Mouse (Mus musculus) kidney, embryonic 16.5 days (tissue): ENCODE measurements around the gene Cnga2. TPM values are rescaled to one million over a fixed set of nuclear protein-coding genes. Genes with fewer than 3 reads are reported as not detected.

ENCODE experiments used
- ATAC-seq: fragments of 200-750 bp; cut with Nextera tagmentation; 2 replicates; pipeline ENCODE4 v1.8.0; 2017; ENCODE audit warnings: moderate TSS enrichment; ENCODE audit not compliant: low FRiP score, low TSS enrichment
- H3K27ac ChIP-seq: fragments of 300-500 bp; sonication (generic); 2 replicates; pipeline ENCODE4 v1.5.1; 2014; ENCODE audit warnings: low read length
- H3K27me3 ChIP-seq: fragments of 300-500 bp; sonication (generic); 2 replicates; pipeline ENCODE4 v1.6.1; 2014; ENCODE audit warnings: low read length, control low read depth, mixed read lengths; ENCODE audit not compliant: insufficient read depth
- H3K36me3 ChIP-seq: fragments of 300-500 bp; sonication (generic); 2 replicates; pipeline ENCODE4 v1.6.1; 2014; ENCODE audit warnings: low read length, control low read depth, mixed read lengths; ENCODE audit not compliant: insufficient read depth
- H3K4me1 ChIP-seq: fragments of 300-500 bp; sonication (generic); 2 replicates; pipeline ENCODE4 v1.6.1; 2014; ENCODE audit warnings: low read length, control low read depth, mixed read lengths; ENCODE audit not compliant: insufficient read depth
- H3K4me2 ChIP-seq: fragments of 300-500 bp; sonication (generic); replicated peaks from 2 replicates; pipeline ENCODE4 v1.6.1; 2014; ENCODE audit warnings: low read depth, low read length
- H3K4me3 ChIP-seq: fragments of 300-500 bp; sonication (generic); 2 replicates; pipeline ENCODE4 v1.5.1; 2014; ENCODE audit warnings: mild to moderate bottlenecking, low read length
- H3K9ac ChIP-seq: fragments of 300-500 bp; sonication (generic); replicated peaks from 2 replicates; pipeline ENCODE4 v1.6.1; 2014; ENCODE audit warnings: low read length
- H3K9me3 ChIP-seq: fragments of 300-500 bp; sonication (generic); 2 replicates; pipeline ENCODE4 v1.6.1; 2016; ENCODE audit warnings: low read length, control low read depth
- WGBS: fragments of 180-500 bp; shearing (Covaris S2); extraction: QIAGEN DNeasy Blood & Tissue Kit; methylation state at CpG from one replicate; pipeline ENCODE4 v1.1.7; 2014; 5-methylcytosine and 5-hydroxymethylcytosine counted together
- polyA plus RNA-seq: library from polyadenylated mRNA; unstranded; fragments of >200 nt; fragmentation: Nextera tagmentation; extraction: Ambion mirVana; gene quantifications from 2 replicates; pipeline ENCODE4 v1.2.1, GENCODE M21; 2015

Cnga2 gene
- polyA plus RNA-seq, 1 experiment from 2014 or later: 0.06 TPM

DNA sequence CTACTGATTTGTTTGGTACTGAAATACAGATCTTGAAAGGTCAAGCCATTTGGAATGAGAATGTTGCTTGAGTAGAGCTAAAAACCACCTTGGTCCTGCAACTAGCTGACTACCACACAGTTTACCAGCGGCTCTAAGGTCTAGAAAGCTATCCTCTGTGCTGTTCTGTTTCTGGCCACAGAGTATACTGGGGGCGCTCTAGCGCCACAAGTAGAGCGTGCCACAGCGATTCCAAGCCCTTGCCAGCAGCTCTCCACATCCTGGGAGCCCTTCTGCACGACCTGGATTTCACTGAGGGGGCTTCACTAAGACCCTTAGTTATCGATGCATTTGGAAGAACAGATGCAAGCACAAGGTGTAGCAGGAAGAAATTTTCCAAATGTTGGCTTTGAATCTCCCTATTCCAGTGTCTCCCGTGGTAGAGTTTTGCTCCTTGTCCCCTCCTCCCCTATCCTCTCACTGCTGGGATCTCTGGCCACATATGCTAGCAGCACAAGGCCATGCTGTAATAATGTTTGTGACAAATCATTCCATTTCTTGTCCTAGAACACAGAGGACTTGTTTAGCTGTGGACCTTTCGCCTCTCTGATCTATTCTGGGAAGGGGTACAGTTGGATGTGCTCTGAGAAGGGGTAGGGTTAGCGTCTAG is 31.2 kb downstream of the Cnga2 start:
- WGBS: 45% methylated on average over 10 of the region's 10 CpGs
- Histone ChIP-seq H3K9ac (no peak overlapping the region), H3K9me3 (no peaks in the 10 kb centered on the region), H3K4me3 (no peak overlapping the region), H3K4me1 (no peaks in the 10 kb centered on the region), H3K27ac (no peak overlapping the region), H3K4me2 (no peak overlapping the region), H3K36me3 (no peaks in the 10 kb centered on the region), H3K27me3 (no peaks in the 10 kb centered on the region)
- no peak; the same call in 1 of the 2 replicates for ATAC-seq

DNA sequence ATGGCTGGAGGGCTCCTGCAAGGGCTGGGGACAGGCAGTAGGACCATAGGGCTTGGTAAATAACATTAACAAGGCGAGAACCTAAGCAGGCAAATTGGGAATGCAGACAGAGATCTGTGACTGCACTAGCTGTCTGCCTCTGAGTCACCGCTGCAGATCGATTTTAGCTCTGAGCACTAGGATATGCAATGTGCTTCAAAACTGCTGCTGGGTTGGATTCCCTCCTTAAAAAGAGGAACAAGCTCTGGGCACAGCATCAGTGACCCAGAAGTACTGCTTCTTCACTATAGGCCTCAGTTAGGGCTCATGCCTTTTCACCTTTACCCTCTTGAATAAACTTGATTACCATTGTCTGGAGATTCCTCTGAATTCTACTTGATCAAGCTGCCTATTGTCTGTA is 31.9 kb downstream of the Cnga2 start:
- ATAC-seq: no peak
- H3K4me3 ChIP-seq: no peak overlapping the region

DNA sequence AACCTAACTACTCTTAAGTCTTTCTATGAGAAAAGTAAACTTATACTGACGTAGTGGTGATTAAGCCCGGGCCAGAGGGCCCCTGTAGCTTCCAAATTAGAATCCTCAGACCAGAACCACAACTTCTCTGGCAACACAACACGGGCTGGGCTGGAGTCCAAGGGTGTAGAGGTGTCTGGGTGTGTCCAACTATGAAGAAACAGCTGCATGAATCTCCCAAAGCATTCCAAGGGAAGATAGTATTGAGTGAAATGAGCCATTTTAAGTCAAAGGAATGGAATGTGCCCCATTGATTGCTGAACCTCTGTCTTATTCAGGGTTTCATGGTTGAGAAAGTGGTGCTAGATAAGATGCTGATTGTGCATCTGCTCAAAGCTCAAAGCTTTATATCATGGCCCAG is 52.4 kb downstream of the Cnga2 start:
- Histone ChIP-seq H3K27ac (no peak overlapping the region), H3K4me3 (no peak overlapping the region), H3K9me3 (no peaks in the 10 kb centered on the region), H3K9ac (no peak overlapping the region), H3K36me3 (no peaks in the 10 kb centered on the region), H3K4me1 (no peaks in the 10 kb centered on the region), H3K4me2 (no peak overlapping the region), H3K27me3 (no peaks in the 10 kb centered on the region)
- no peak for ATAC-seq
- 62% methylated on average over 3 of the region's 3 CpGs for WGBS

More for the DNA sequence above, 31.9 kb downstream of the Cnga2 start:
- Histone ChIP-seq H3K27ac (no peak overlapping the region), H3K4me1 (no peaks in the 10 kb centered on the region), H3K9ac (no peak overlapping the region), H3K36me3 (no peaks in the 10 kb centered on the region), H3K4me2 (no peak overlapping the region), H3K27me3 (no peaks in the 10 kb centered on the region), H3K9me3 (no peaks in the 10 kb centered on the region)
- WGBS: 89% methylated on average over 3 of the region's 3 CpGs

DNA sequence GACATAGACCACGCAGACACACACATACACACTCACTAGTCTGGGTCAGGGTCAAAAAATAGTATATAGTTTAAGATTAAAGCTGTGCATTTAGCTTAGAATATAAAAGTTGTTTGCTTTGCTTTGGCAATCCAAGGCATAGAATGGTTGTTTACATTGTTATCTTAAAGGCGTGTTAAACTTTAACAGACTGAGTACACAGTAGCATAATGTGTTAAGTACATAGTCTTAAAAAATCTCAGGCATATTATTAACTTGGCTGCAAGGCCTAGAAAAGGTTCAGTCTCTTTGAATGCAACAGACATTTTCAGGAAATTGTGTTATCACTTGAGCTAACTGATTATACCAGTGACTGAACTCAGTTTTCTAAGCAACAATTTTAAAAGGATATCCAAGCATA is 56.3 kb downstream of the Cnga2 start:
- Histone ChIP-seq H3K4me1 (no peaks in the 10 kb centered on the region), H3K9ac (no peak overlapping the region), H3K4me2 (no peak overlapping the region), H3K9me3 (no peaks in the 10 kb centered on the region), H3K27me3 (no peaks in the 10 kb centered on the region), H3K4me3 (no peak overlapping the region), H3K36me3 (no peaks in the 10 kb centered on the region), H3K27ac (no peak overlapping the region)
- 83% methylated on average over 2 of the region's 2 CpGs for WGBS
- ATAC-seq: no peak

Other genes with a start within 250 kb of the Cnga2 start
- gene Vma21, start 175.9 kb upstream of the Cnga2 start, polyA plus RNA-seq: 39.8 and 41.1 TPM in 2 replicates
- 0.09 TPM in 1 of 2 replicates, not detected in the other for gene Gm1141, start 70.8 kb upstream of the Cnga2 start, polyA plus RNA-seq
- 11.3 and 12.1 TPM in 2 replicates for gene Prrg3, start 29.2 kb upstream of the Cnga2 start, polyA plus RNA-seq
- 0.22 TPM in 1 of 2 replicates, not detected in the other for gene Fate1, start 18.9 kb upstream of the Cnga2 start, polyA plus RNA-seq
- not detected in 2 replicates for gene Magea4, start 230.2 kb downstream of the Cnga2 start, polyA plus RNA-seq